Mouse (Mus musculus): ENCODE measurements at regions not wholly inside any gene's neighbourhood (a gene's known extent, or its start where the extent isn't known, plus 50 kb on each side); places are given as distances from the start of the nearest gene placed in this dataset.

DNA sequence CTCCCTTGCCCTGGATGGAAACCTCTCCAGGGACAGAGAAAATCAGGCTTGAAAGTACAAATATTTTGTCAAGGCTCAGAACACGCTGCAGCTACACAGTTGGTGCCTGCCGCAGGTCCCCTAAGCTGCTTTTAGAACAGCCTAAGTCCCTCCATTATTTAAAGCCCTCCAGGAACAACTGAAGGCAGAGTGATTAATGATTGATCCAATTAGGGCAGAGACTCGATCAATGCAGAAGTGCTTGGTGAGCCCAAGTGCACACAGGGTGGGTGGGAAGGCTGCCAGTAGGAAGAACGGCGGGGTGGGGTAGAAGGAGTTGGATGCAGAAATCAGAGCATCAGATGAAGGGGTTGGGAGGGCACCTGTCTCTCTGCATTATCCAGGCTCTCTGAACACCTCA, 215.0 kb downstream of the Hs3st3b1 start:
- no peak for TF ChIP-seq FLI1 (IDR thresholded peaks at IDR 0.05; ENCODE audit: low read length)
- TF ChIP-seq GATA1 (IDR thresholded peaks at IDR 0.05; ENCODE audit: borderline replicate concordance, low read length): no peak
